Mouse (Mus musculus): ENCODE data around the gene Slc34a3. TPM values are rescaled to one million over a fixed set of nuclear protein-coding genes. Genes with fewer than 3 reads are reported as not detected.

Slc34a3 gene
- polyA plus RNA-seq, 1 experiment from 2014 or later, result not detected

- Histone ChIP-seq H3K4me1 (peaks cover 31% of the 10 kb centered on the region), H3K4me2 (peak overlapping the region; percentile 90), H3K27me3 (replicated peaks) (no peaks in the 10 kb centered on the region), H3K36me3 (replicated peaks) (no peaks in the 10 kb centered on the region), H3K4me3 (peak overlapping the region; percentile 56), H3K9ac (peak overlapping the region; percentile 65; the same call in 1 of the 2 replicates), H3K27ac (no peak overlapping the region), H3K9me3 (no peaks in the 10 kb centered on the region)
- ATAC-seq (replicated peaks), result no peak
- WGBS, result 81% methylated on average over 8 of the region's 8 CpGs
Measured at GRCm38 (mm10) chr2:25243342-25243741, 9.2 kb upstream of the Slc34a3 start.

- Histone ChIP-seq H3K36me3 (replicated peaks) (no peaks in the 10 kb centered on the region), H3K9me3 (no peaks in the 10 kb centered on the region), H3K4me1 (peaks cover 31% of the 10 kb centered on the region), H3K4me2 (peak within 1 kb of the TSS; percentile 90), H3K27ac (peak within 1 kb of the TSS; percentile 77), H3K4me3 (peak within 1 kb of the TSS; percentile 56), H3K27me3 (replicated peaks) (no peaks in the 10 kb centered on the region), H3K9ac (peak within 1 kb of the TSS; percentile 65)
- 0% methylated on average over 59 of the region's 59 CpGs for WGBS
- ATAC-seq (replicated peaks), result peak; percentile 53
Measured at GRCm38 (mm10) chr2:25242101-25242506, 7.9 kb upstream of the Slc34a3 start, which contains the start of the genes Rnf208 and Cysrt1. TSS of gene Rnf208 (plus strand) at chr2:25242255. TSS of gene Cysrt1 (minus strand) at chr2:25242452.

- H3K4me3 ChIP-seq, result peak overlapping the region; percentile 56
- H3K4me1 ChIP-seq, result peaks cover 31% of the 10 kb centered on the region
- peak overlapping the region; percentile 77 for H3K27ac ChIP-seq
- H3K27me3 ChIP-seq (replicated peaks), result no peaks in the 10 kb centered on the region
- no peaks in the 10 kb centered on the region for H3K9me3 ChIP-seq
- ATAC-seq (replicated peaks), result peak; percentile 53
- H3K9ac ChIP-seq, result no peak overlapping the region
- WGBS, result 18% methylated on average over 6 of the region's 6 CpGs
- peak overlapping the region; percentile 90 for H3K4me2 ChIP-seq
- no peaks in the 10 kb centered on the region for H3K36me3 ChIP-seq (replicated peaks)
Measured at GRCm38 (mm10) chr2:25241438-25241775, 7.2 kb upstream of the Slc34a3 start.

GRCm38 (mm10) chr2:25240723-25241437 is 6.7 kb upstream of the Slc34a3 start:
- ATAC-seq (replicated peaks), result peak; percentile 71
- Histone ChIP-seq H3K4me2 (peak overlapping the region; percentile 90), H3K27me3 (replicated peaks) (no peaks in the 10 kb centered on the region), H3K27ac (peak overlapping the region; percentile 77), H3K9ac (peak overlapping the region; percentile 40; the same call in 1 of the 2 replicates), H3K4me3 (peak overlapping the region; percentile 56), H3K36me3 (replicated peaks) (no peaks in the 10 kb centered on the region), H3K9me3 (no peaks in the 10 kb centered on the region), H3K4me1 (peaks cover 31% of the 10 kb centered on the region)
- WGBS, result 2% methylated on average over 29 of the region's 29 CpGs

- Histone ChIP-seq H3K9ac (no peak overlapping the region; the same call in 1 of the 2 replicates), H3K36me3 (replicated peaks) (no peaks in the 10 kb centered on the region), H3K27ac (peak overlapping the region; percentile 77), H3K27me3 (replicated peaks) (0 out of 2 replicates have a peak, but pooled peaks cover under 1% of the 10 kb centered on the region), H3K4me2 (peak overlapping the region; percentile 90), H3K9me3 (no peaks in the 10 kb centered on the region), H3K4me1 (peaks cover 31% of the 10 kb centered on the region), H3K4me3 (peak overlapping the region; percentile 56)
- ATAC-seq (replicated peaks), result peak; percentile 12; the same call in 1 of the 2 replicates
- 47% methylated on average over 8 of the region's 8 CpGs for WGBS
Measured at GRCm38 (mm10) chr2:25240310-25240709, 6.1 kb upstream of the Slc34a3 start.

DNA sequence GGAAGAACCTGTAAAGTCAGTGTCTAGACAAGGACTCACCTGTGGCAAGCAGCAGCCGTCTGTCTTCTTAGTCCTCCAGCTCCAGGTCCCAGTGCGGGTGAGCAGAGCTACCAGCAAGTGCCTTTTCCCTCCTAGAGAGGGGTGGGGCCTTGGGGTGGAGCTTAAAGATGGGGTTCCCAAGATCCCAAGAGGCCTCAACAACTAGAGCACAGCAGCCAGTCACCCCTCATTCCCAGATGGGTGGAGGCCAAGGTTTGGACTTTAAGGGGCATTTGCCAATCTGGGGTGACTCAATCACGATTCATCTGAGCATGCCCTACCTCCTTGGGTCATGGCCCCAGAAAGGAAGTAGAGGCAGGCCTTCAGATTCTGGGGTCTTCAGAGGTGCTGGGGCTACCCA is 5.6 kb upstream of the Slc34a3 start:
- Histone ChIP-seq H3K36me3 (replicated peaks) (no peaks in the 10 kb centered on the region), H3K4me1 (peaks cover 31% of the 10 kb centered on the region), H3K4me3 (no peak overlapping the region), H3K9ac (no peak overlapping the region), H3K4me2 (no peak overlapping the region), H3K27ac (no peak overlapping the region), H3K9me3 (no peaks in the 10 kb centered on the region), H3K27me3 (replicated peaks) (peaks cover 6% of the 10 kb centered on the region; the same call in 1 of the 2 replicates)
- no peak for ATAC-seq (replicated peaks)
- WGBS, result 90% methylated on average over 3 of the region's 3 CpGs

GRCm38 (mm10) chr2:25238106-25238505 is 3.9 kb upstream of the Slc34a3 start:
- Histone ChIP-seq H3K27ac (no peak overlapping the region), H3K36me3 (replicated peaks) (no peaks in the 10 kb centered on the region)
- ATAC-seq (replicated peaks), result no peak

DNA sequence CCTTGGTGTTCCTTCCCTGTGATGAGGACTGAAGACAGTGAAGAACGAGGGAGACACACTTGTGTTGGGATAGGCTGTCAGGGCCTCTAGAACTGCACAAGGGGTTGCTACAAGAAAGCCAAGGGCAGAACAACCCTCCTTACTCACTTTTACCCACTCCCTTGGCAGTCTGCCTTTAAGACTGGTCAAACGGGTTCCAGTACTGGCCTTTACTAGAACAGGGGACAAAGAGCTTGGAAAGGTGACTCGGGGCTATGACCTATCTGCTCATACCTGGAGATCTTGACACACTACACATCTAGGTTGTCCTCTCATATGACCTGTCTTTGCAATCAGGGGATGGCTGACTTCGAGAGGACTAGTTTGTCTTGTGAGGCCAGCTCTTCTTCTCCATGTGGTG is 3.4 kb upstream of the Slc34a3 start:
- Histone ChIP-seq H3K36me3 (replicated peaks) (no peaks in the 10 kb centered on the region), H3K4me3 (no peak overlapping the region), H3K4me1 (peaks cover 15% of the 10 kb centered on the region), H3K9me3 (no peaks in the 10 kb centered on the region), H3K27ac (no peak overlapping the region), H3K9ac (no peak overlapping the region), H3K27me3 (replicated peaks) (peaks cover 6% of the 10 kb centered on the region; the same call in 1 of the 2 replicates), H3K4me2 (no peak overlapping the region)
- 74% methylated on average over 4 of the region's 4 CpGs for WGBS
- ATAC-seq (replicated peaks), result no peak

More at GRCm38 (mm10) chr2:25238106-25238505, 3.9 kb upstream of the Slc34a3 start:
- H3K9me3 ChIP-seq, result no peaks in the 10 kb centered on the region
- peaks cover 21% of the 10 kb centered on the region for H3K4me1 ChIP-seq
- H3K9ac ChIP-seq, result no peak overlapping the region
- H3K27me3 ChIP-seq (replicated peaks), result peaks cover 6% of the 10 kb centered on the region; the same call in 1 of the 2 replicates
- H3K4me3 ChIP-seq, result no peak overlapping the region
- no peak overlapping the region for H3K4me2 ChIP-seq

GRCm38 (mm10) chr2:25236614-25237013 is 2.5 kb upstream of the Slc34a3 start, which contains the start of gene Rnf224:
TSS of gene Rnf224 (minus strand) at chr2:25236787.
- peaks cover 13% of the 10 kb centered on the region for H3K4me1 ChIP-seq
- no peak for ATAC-seq (replicated peaks)
- H3K9me3 ChIP-seq, result no peaks in the 10 kb centered on the region
- WGBS, result 45% methylated on average over 8 of the region's 8 CpGs
- H3K27ac ChIP-seq, result no peak within 1 kb of the TSS
- H3K4me2 ChIP-seq, result no peak within 1 kb of the TSS
- H3K9ac ChIP-seq, result no peak within 1 kb of the TSS
- no peak within 1 kb of the TSS for H3K4me3 ChIP-seq
- H3K36me3 ChIP-seq (replicated peaks), result no peaks in the 10 kb centered on the region
- H3K27me3 ChIP-seq (replicated peaks), result peaks cover 6% of the 10 kb centered on the region; the same call in 1 of the 2 replicates

GRCm38 (mm10) chr2:25234551-25235220 is 522 bp upstream of the Slc34a3 start:
- Histone ChIP-seq H3K4me3 (no peak overlapping the region), H3K4me2 (no peak overlapping the region), H3K36me3 (replicated peaks) (no peaks in the 10 kb centered on the region), H3K27me3 (replicated peaks) (peaks cover 6% of the 10 kb centered on the region; the same call in 1 of the 2 replicates), H3K9me3 (no peaks in the 10 kb centered on the region), H3K4me1 (no peaks in the 10 kb centered on the region), H3K9ac (no peak overlapping the region), H3K27ac (no peak overlapping the region)
- no peak for ATAC-seq (replicated peaks)
- WGBS, result 74% methylated on average over 5 of the region's 5 CpGs

DNA sequence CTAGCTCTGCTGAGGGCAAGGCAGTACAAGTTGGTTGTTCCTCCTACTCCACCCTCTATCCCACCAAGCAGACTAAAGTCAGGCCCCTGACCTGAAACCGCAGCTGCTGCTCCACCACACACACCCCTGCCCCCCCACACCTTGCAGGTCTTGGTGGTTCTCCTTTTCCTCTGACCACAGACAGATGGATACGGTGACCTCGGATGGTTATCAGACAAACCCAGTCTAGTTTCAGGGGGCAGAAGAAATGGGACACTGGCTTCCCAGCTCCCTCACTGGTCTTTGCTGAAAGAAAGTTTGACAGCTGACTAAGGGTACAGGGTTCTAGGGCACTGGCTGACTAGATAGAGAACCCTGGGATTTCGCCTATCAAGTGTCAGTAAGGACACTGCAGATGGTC is 743 bp downstream of the Slc34a3 start:
- no peak overlapping the region for H3K4me3 ChIP-seq
- no peak for ATAC-seq (replicated peaks)
- H3K4me1 ChIP-seq, result peaks cover 4% of the 10 kb centered on the region; the same call in 1 of the 2 replicates
- H3K9me3 ChIP-seq, result no peaks in the 10 kb centered on the region
- H3K36me3 ChIP-seq (replicated peaks), result no peaks in the 10 kb centered on the region
- H3K27ac ChIP-seq, result no peak overlapping the region
- H3K9ac ChIP-seq, result no peak overlapping the region
- peaks cover 6% of the 10 kb centered on the region; the same call in 1 of the 2 replicates for H3K27me3 ChIP-seq (replicated peaks)
- WGBS, result 82% methylated on average over 4 of the region's 4 CpGs
- H3K4me2 ChIP-seq, result no peak overlapping the region

DNA sequence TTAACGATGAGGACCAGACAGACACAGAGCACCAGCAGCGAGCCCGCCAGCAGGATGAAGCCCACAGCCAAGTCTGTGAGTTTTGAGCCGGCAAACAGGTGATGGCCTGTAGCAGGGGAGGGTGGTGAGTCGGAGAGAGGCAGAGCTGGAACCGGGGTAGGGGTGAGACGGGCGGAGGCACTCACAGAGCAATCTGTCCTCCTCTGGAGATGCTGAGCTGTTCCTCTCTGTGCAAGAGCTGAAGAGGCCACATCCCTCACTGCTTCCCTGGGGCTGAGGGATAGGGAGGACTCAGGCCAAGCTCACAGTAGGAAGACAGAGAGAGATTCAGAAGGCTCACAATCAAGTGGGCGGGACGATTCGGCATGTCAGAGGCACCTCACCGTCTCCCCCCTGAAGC is 3.1 kb downstream of the Slc34a3 start:
- H3K36me3 ChIP-seq (replicated peaks), result no peaks in the 10 kb centered on the region
- H3K9me3 ChIP-seq, result no peaks in the 10 kb centered on the region
- no peak overlapping the region for H3K4me2 ChIP-seq
- no peak overlapping the region for H3K27ac ChIP-seq
- H3K9ac ChIP-seq, result no peak overlapping the region
- H3K27me3 ChIP-seq (replicated peaks), result peaks cover 6% of the 10 kb centered on the region; the same call in 1 of the 2 replicates
- no peak for ATAC-seq (replicated peaks)
- 49% methylated on average over 12 of the region's 12 CpGs for WGBS
- no peak overlapping the region for H3K4me3 ChIP-seq
- H3K4me1 ChIP-seq, result peaks cover 4% of the 10 kb centered on the region
